ENCODE assay signal across 12 mouse cellular contexts in genomic region chr13:97831839-97832238, GRCm38 (mm10).
"Had no signal": no experiment of that assay in that cellular context is flagged by ENCODE, and none has a peak within 500 bp of the region (broad histone marks: within the 10 kb centered on the region; RNA-seq: fewer than 3 reads in every experiment).

No protein-coding gene starts in this region.

- H3K9ac ChIP-seq: limb, embryonic 15.5 days; liver, embryonic 14.5 days; midbrain, embryonic 13.5 days; neural tube, embryonic 13.5 days had no signal

- H3K9me3 ChIP-seq: limb, embryonic 15.5 days; midbrain, embryonic 13.5 days; neural tube, embryonic 13.5 days had no signal

- H3K27me3 ChIP-seq: limb, embryonic 15.5 days; midbrain, embryonic 13.5 days; neural tube, embryonic 13.5 days had no signal

- ATAC-seq: midbrain, embryonic 13.5 days had no signal

- H3K36me3 ChIP-seq: limb, embryonic 15.5 days; midbrain, embryonic 13.5 days; neural tube, embryonic 13.5 days had no signal

- H3K27ac ChIP-seq: limb, embryonic 15.5 days; liver, embryonic 14.5 days; midbrain, embryonic 13.5 days; neural tube, embryonic 13.5 days; stomach, postnatal 0 days had no signal

- DNase-seq: kidney, adult 11 months; kidney, adult 9 months; kidney, postnatal 10 days; layer of hippocampus, postnatal 36 days; lung, adult 2 months; right cerebral cortex, adult 18-20 months; thymus, postnatal 4 days had no signal

- H3K4me1 ChIP-seq: limb, embryonic 15.5 days; midbrain, embryonic 13.5 days had no signal

- H3K4me3 ChIP-seq: limb, embryonic 15.5 days; midbrain, embryonic 13.5 days; neural tube, embryonic 13.5 days had no signal

- H3K4me2 ChIP-seq: limb, embryonic 15.5 days; midbrain, embryonic 13.5 days; neural tube, embryonic 13.5 days had no signal
